Mouse (Mus musculus) liver, postnatal 0 days (tissue): ENCODE results near the gene Plekhg6. TPM values are rescaled to one million over a fixed set of nuclear protein-coding genes. Genes with fewer than 3 reads are reported as not detected.

Experiments used
- ATAC-seq: fragments of 200-750 bp; cut with Nextera tagmentation; 2 replicates; pipeline ENCODE4 v1.8.0; 2017; ENCODE audit warnings: mild to moderate bottlenecking, moderate library complexity
- DNase-seq: peaks from one replicate; pipeline ENCODE4 v3.0.0-alpha.2; 2016
- H3K27ac ChIP-seq: fragments of 300-500 bp; sonication (generic); 2 replicates; pipeline ENCODE4 v1.5.1; 2014; ENCODE audit warnings: antibody characterized with exemption, moderate library complexity, mild to moderate bottlenecking, low read depth
- H3K27me3 ChIP-seq: fragments of 300-500 bp; sonication (generic); 2 replicates; pipeline ENCODE4 v1.6.1; 2014; ENCODE audit warnings: low read length, control low read depth, mixed read lengths; ENCODE audit not compliant: insufficient read depth
- H3K36me3 ChIP-seq: fragments of 300-500 bp; sonication (generic); replicated peaks from 2 replicates; pipeline ENCODE4 v1.6.1; 2014; ENCODE audit warnings: mild to moderate bottlenecking, control low read depth, low read length, moderate library complexity, mixed read lengths; ENCODE audit not compliant: insufficient read depth
- H3K4me1 ChIP-seq: fragments of 300-500 bp; sonication (generic); 2 replicates; pipeline ENCODE4 v1.6.1; 2014; ENCODE audit warnings: antibody characterized with exemption, mild to moderate bottlenecking, control low read depth; ENCODE audit not compliant: insufficient read depth
- H3K4me2 ChIP-seq: fragments of 300-500 bp; sonication (generic); 2 replicates; pipeline ENCODE4 v1.6.1; 2014; ENCODE audit warnings: low read depth, mild to moderate bottlenecking, low read length, moderate library complexity, mixed read lengths
- H3K4me3 ChIP-seq: fragments of 300-500 bp; sonication (generic); 2 replicates; pipeline ENCODE4 v1.5.1; 2014; ENCODE audit warnings: low read depth, low read length
- H3K9ac ChIP-seq: fragments of 300-500 bp; sonication (generic); replicated peaks from 2 replicates; pipeline ENCODE4 v1.6.1; 2014; ENCODE audit warnings: mild to moderate bottlenecking, moderate library complexity
- H3K9me3 ChIP-seq: fragments of 300-500 bp; sonication (generic); 2 replicates; pipeline ENCODE4 v1.6.1; 2016; ENCODE audit warnings: mild to moderate bottlenecking, control low read depth, low read length, mixed read lengths
- CTCF ChIP-seq: sonication (generic); IDR thresholded peaks from 2 replicates; pipeline ENCODE4 v1.5.1; 2016; ENCODE audit warnings: antibody characterized with exemption, low read depth
- EP300 ChIP-seq: IDR thresholded peaks from 2 replicates; pipeline ENCODE4 v1.6.1; 2016; ENCODE audit warnings: antibody characterized with exemption, low read depth, mild to moderate bottlenecking
- WGBS: fragments of 180-500 bp; shearing (Covaris S2); extraction: QIAGEN DNeasy Blood & Tissue Kit; methylation state at CpG from one replicate; pipeline ENCODE4 v1.1.7; 2014; ENCODE audit not compliant: insufficient replicate concordance; 5-methylcytosine and 5-hydroxymethylcytosine counted together
- polyA plus RNA-seq: library from polyadenylated mRNA; unstranded; fragments of >200 nt; fragmentation: Nextera tagmentation; extraction: Ambion mirVana; gene quantifications from 2 replicates; pipeline ENCODE4 v1.2.1, GENCODE M21; 2015

The Plekhg6 gene
- polyA plus RNA-seq, 1 experiment from 2014 or later = 1.2 TPM

- TF ChIP-seq EP300 = no peak
- no peak for TF ChIP-seq CTCF
- Histone ChIP-seq H3K36me3 (peaks cover under 1% of the 10 kb centered on the region), H3K9ac (peak overlapping the region; percentile 30), H3K9me3 (no peaks in the 10 kb centered on the region), H3K4me3 (peak overlapping the region; percentile 67), H3K4me1 (peaks cover 52% of the 10 kb centered on the region), H3K4me2 (peak overlapping the region; percentile 88), H3K27ac (peak overlapping the region; percentile 97; the same call in 1 of the 2 replicates), H3K27me3 (no peaks in the 10 kb centered on the region)
- ATAC-seq = no peak
- no peak for DNase-seq
- WGBS = 40% methylated on average over 5 of the region's 5 CpGs
Observed at GRCm38 (mm10) chr6:125352046-125352384, 28.6 kb downstream of the Plekhg6 start.

GRCm38 (mm10) chr6:125351368-125352045 is 29.1 kb downstream of the Plekhg6 start:
- DNase-seq = peak; percentile 57
- Histone ChIP-seq H3K27ac (peak overlapping the region; percentile 97), H3K4me3 (peak overlapping the region; percentile 67), H3K27me3 (no peaks in the 10 kb centered on the region), H3K4me1 (peaks cover 53% of the 10 kb centered on the region), H3K4me2 (peak overlapping the region; percentile 88), H3K9me3 (no peaks in the 10 kb centered on the region), H3K36me3 (no peaks in the 10 kb centered on the region; the same call in 1 of the 2 replicates), H3K9ac (peak overlapping the region; percentile 92)
- TF ChIP-seq EP300 (no peak), CTCF (no peak)
- 31% methylated on average over 8 of the region's 8 CpGs for WGBS
- ATAC-seq = peak; percentile 49

GRCm38 (mm10) chr6:125350995-125351324 is 29.6 kb downstream of the Plekhg6 start:
- WGBS = 60% methylated on average over 2 of the region's 2 CpGs
- TF ChIP-seq EP300 = no peak
- TF ChIP-seq CTCF = no peak
- Histone ChIP-seq H3K4me2 (peak overlapping the region; percentile 88), H3K9ac (peak overlapping the region; percentile 92), H3K4me1 (peaks cover 59% of the 10 kb centered on the region), H3K27ac (peak overlapping the region; percentile 97), H3K9me3 (no peaks in the 10 kb centered on the region), H3K36me3 (no peaks in the 10 kb centered on the region; the same call in 1 of the 2 replicates), H3K27me3 (no peaks in the 10 kb centered on the region), H3K4me3 (peak overlapping the region; percentile 67)
- ATAC-seq (no peak), DNase-seq (no peak)

GRCm38 (mm10) chr6:125350231-125350994 is 30.2 kb downstream of the Plekhg6 start:
- H3K4me1 ChIP-seq = peaks cover 59% of the 10 kb centered on the region
- H3K4me2 ChIP-seq = peak overlapping the region; percentile 88
- no peak for TF ChIP-seq EP300
- TF ChIP-seq CTCF = no peak
- WGBS = 4% methylated on average over 20 of the region's 20 CpGs
- H3K36me3 ChIP-seq = no peaks in the 10 kb centered on the region; the same call in 1 of the 2 replicates
- ATAC-seq (no peak), DNase-seq (peak; percentile 36)
- no peaks in the 10 kb centered on the region for H3K27me3 ChIP-seq
- H3K27ac ChIP-seq = peak overlapping the region; percentile 97
- peak overlapping the region; percentile 92 for H3K9ac ChIP-seq
- H3K9me3 ChIP-seq = no peaks in the 10 kb centered on the region
- H3K4me3 ChIP-seq = peak overlapping the region; percentile 67

- Histone ChIP-seq H3K4me2 (peak overlapping the region; percentile 88), H3K4me1 (peaks cover 56% of the 10 kb centered on the region), H3K4me3 (peak overlapping the region; percentile 67), H3K9ac (peak overlapping the region; percentile 92), H3K9me3 (no peaks in the 10 kb centered on the region), H3K27ac (peak overlapping the region; percentile 97), H3K36me3 (no peaks in the 10 kb centered on the region; the same call in 1 of the 2 replicates), H3K27me3 (no peaks in the 10 kb centered on the region)
- no peak for TF ChIP-seq CTCF
- peak; percentile 28; the same call in 1 of the 2 replicates for TF ChIP-seq EP300
- ATAC-seq = peak; percentile 76
- DNase-seq = peak; percentile 77
- under 1% methylated on average over 26 of the region's 27 CpGs for WGBS
Observed at GRCm38 (mm10) chr6:125349575-125350230, 30.9 kb downstream of the Plekhg6 start.
